19 mouse cellular contexts compared by ENCODE assay signal in the genomic region with DNA sequence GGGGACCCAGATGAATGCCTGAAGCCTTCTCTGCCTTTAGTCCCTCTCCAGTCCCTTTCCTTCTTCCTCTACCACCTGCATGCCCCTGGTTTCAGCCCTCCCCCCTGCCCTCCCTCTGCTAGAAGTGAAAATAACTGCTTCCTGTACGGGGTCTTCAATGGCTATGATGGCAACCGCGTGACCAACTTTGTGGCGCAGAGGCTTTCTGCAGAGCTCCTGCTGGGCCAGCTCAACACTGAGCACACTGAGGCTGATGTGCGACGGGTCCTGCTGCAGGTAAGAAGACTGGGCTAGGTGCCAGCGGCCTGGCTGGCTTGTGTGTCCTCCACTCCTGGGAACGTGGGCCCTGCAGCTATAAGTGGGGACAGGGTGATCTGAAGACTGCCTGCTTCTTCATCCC. TPM values are rescaled to one million over a fixed set of nuclear protein-coding genes. Genes with fewer than 3 reads are reported as not detected.
DNase-seq lines count a peak whose midpoint lies in the region; ATAC-seq and TF ChIP-seq lines count a peak whose summit lies in the region.
"Had no signal": no experiment of that assay in that cellular context is flagged by ENCODE, and none has a peak within 500 bp of the region (broad histone marks: within the 10 kb centered on the region; RNA-seq: fewer than 3 reads in every experiment).

No protein-coding gene starts in this region.

- H3K4me3 ChIP-seq in heart, adult 2 months, result no peak overlapping the region
- no peak overlapping the region for H3K4me3 ChIP-seq in lung, postnatal 0 days (ENCODE audit: low read depth, low read length)
- peak overlapping the region; percentile 51 for H3K4me3 ChIP-seq in thymus, adult 2 months (ENCODE audit: control insufficient read depth, insufficient read depth, low read length)
- H3K4me3 ChIP-seq: forebrain, embryonic 10.5 days; hindbrain, embryonic 15.5 days; intestine, embryonic 15.5 days; limb, embryonic 15.5 days; liver, embryonic 15.5 days; megakaryocyte, embryonic 14.5 days had no signal

- TF ChIP-seq CTCF in heart, adult 2 months (IDR thresholded peaks at IDR 0.05), result no peak
- no peak for TF ChIP-seq CTCF in lung, postnatal 0 days (IDR thresholded peaks at IDR 0.05)
- no peak for TF ChIP-seq CTCF in thymus, adult 2 months (IDR thresholded peaks at IDR 0.05; ENCODE audit: borderline replicate concordance, control insufficient read depth, extremely low read depth, insufficient read depth, low read length, poor library complexity)

- ATAC-seq in lung, postnatal 0 days, result peak; percentile 28; the same call in 1 of the 2 replicates
- ATAC-seq in granulocyte monocyte progenitor cell, adult 5-6 weeks (replicated peaks; ENCODE audit: poor library complexity, severe bottlenecking), result no peak
- ATAC-seq: intestine, embryonic 15.5 days; midbrain, embryonic 16.5 days had no signal

- DNase-seq in heart, adult 2 months, result no peak
- DNase-seq in heart, adult 9 months (ENCODE audit: low spot score in 2 of 2), result no peak
- DNase-seq in lung, postnatal 0 days (ENCODE audit: low spot score), result peak; percentile 35
- DNase-seq in lung, postnatal 14 days, result no peak
- DNase-seq in thymus, adult 2 months, result peak; percentile 52
- no peak for DNase-seq in embryo, embryonic 9.5 days (ENCODE audit: extremely low spot score)
- DNase-seq: adrenal gland, adult 8-10 months; cerebellum, postnatal 10 days; heart, adult 18-20 months; lung, postnatal 10 days; right cerebral cortex, adult 18-20 months had no signal

- intact Hi-C loops in heart, adult 2 months (cut with DNase I), result no loop called here

- 73% methylated on average over 8 of the region's 8 CpGs for WGBS in heart, adult 2 months
- 59% methylated on average over 8 of the region's 8 CpGs for WGBS in lung, postnatal 0 days
- WGBS in thymus, adult 2 months, result 16% methylated on average over 8 of the region's 8 CpGs

- H3K4me1 ChIP-seq in heart, adult 2 months (ENCODE audit: control insufficient read depth, insufficient read depth, low read length), result peaks cover 8% of the 10 kb centered on the region
- H3K4me1 ChIP-seq in lung, postnatal 0 days (ENCODE audit: insufficient read depth, low read depth, low read length), result no peaks in the 10 kb centered on the region
- H3K4me1 ChIP-seq in thymus, adult 2 months (replicated peaks; ENCODE audit: control insufficient read depth, insufficient read depth, low read length), result peaks cover 43% of the 10 kb centered on the region
- H3K4me1 ChIP-seq: hindbrain, embryonic 15.5 days; limb, embryonic 15.5 days had no signal

- peak overlapping the region; percentile 5; the same call in 1 of the 2 replicates for H3K27ac ChIP-seq in heart, adult 2 months
- H3K27ac ChIP-seq in lung, postnatal 0 days (ENCODE audit: low read length), result peak overlapping the region; percentile 20; the same call in 1 of the 2 replicates
- H3K27ac ChIP-seq in thymus, adult 2 months (ENCODE audit: control insufficient read depth, insufficient read depth, low read length), result peak overlapping the region; percentile 79
- H3K27ac ChIP-seq: forebrain, embryonic 10.5 days; hindbrain, embryonic 15.5 days; intestine, embryonic 15.5 days; limb, embryonic 15.5 days; liver, embryonic 15.5 days had no signal

- no peaks in the 10 kb centered on the region for H3K9me3 ChIP-seq in lung, postnatal 0 days (ENCODE audit: low read length)
- H3K9me3 ChIP-seq: forebrain, embryonic 10.5 days; hindbrain, embryonic 15.5 days; intestine, embryonic 15.5 days; limb, embryonic 15.5 days; liver, embryonic 15.5 days; megakaryocyte, embryonic 14.5 days had no signal

- no peak overlapping the region for H3K4me2 ChIP-seq in lung, postnatal 0 days (replicated peaks; ENCODE audit: low read depth, low read length)
- H3K4me2 ChIP-seq: hindbrain, embryonic 15.5 days; intestine, embryonic 15.5 days; limb, embryonic 15.5 days; liver, embryonic 15.5 days had no signal

- H3K27me3 ChIP-seq in heart, adult 2 months (ENCODE audit: control insufficient read depth, insufficient read depth, low read length), result no peaks in the 10 kb centered on the region
- H3K27me3 ChIP-seq in lung, postnatal 0 days (replicated peaks; ENCODE audit: insufficient read depth, low read length), result no peaks in the 10 kb centered on the region
- no peaks in the 10 kb centered on the region for H3K27me3 ChIP-seq in thymus, adult 2 months (ENCODE audit: control insufficient read depth, insufficient read depth, low read length)
- H3K27me3 ChIP-seq: hindbrain, embryonic 15.5 days; intestine, embryonic 15.5 days; limb, embryonic 15.5 days; liver, embryonic 15.5 days; megakaryocyte, embryonic 14.5 days had no signal

- no peak for TF ChIP-seq EP300 in heart, adult 2 months (IDR thresholded peaks at IDR 0.05; ENCODE audit: insufficient read depth, low read depth, low read length)
- no peak for TF ChIP-seq EP300 in lung, postnatal 0 days (IDR thresholded peaks at IDR 0.05)

- TF ChIP-seq POLR2A in heart, adult 2 months (IDR thresholded peaks at IDR 0.05; ENCODE audit: insufficient read depth, low read depth, low read length), result no peak
- no peak for TF ChIP-seq POLR2A in thymus, adult 2 months (IDR thresholded peaks at IDR 0.05; ENCODE audit: control insufficient read depth, extremely low read depth, insufficient read depth, low read length, poor library complexity)

- H3K36me3 ChIP-seq in heart, adult 2 months (ENCODE audit: control insufficient read depth, insufficient read depth, low read length), result no peaks in the 10 kb centered on the region
- no peaks in the 10 kb centered on the region for H3K36me3 ChIP-seq in lung, postnatal 0 days (ENCODE audit: insufficient read depth, low read length)
- H3K36me3 ChIP-seq in thymus, adult 2 months (ENCODE audit: control insufficient read depth, insufficient read depth, low read length), result peaks cover 13% of the 10 kb centered on the region; the same call in 1 of the 2 replicates

- no peak overlapping the region for H3K9ac ChIP-seq in heart, adult 2 months (ENCODE audit: low read depth, low read length)
- H3K9ac ChIP-seq in lung, postnatal 0 days (replicated peaks; ENCODE audit: low read depth), result no peak overlapping the region
- H3K9ac ChIP-seq: hindbrain, embryonic 15.5 days; intestine, embryonic 15.5 days; limb, embryonic 15.5 days; liver, embryonic 15.5 days had no signal

- H3K79me2 ChIP-seq in heart, adult 2 months (replicated peaks; ENCODE audit: control insufficient read depth, insufficient read depth, low read length), result no peaks in the 10 kb centered on the region

RNA-seq across cellular contexts. Expression of a gene that starts 15.6 kb away (rescaled TPM):
- total RNA-seq in heart, adult 2 months (2021), result 10 to 100 TPM; 17.8 to 24.5 TPM
- polyA plus RNA-seq in heart, adult 2 months (2012; rRNA removed), result 24.1 and 29.3 TPM in 2 replicates
- 18.1 and 19.1 TPM in 2 replicates for polyA plus RNA-seq in lung, postnatal 0 days (2015; fragmentation: Nextera tagmentation; extraction: Ambion mirVana)
- polyA plus RNA-seq in thymus, adult 2 months (2012; rRNA removed), result 53.8 and 61.0 TPM in 2 replicates
- 15.0 and 22.3 TPM in 2 replicates for total RNA-seq in granulocyte monocyte progenitor cell, adult 5-6 weeks (2014; fragmentation: Nextera tagmentation)
- 13.0 and 21.3 TPM in 2 replicates for total RNA-seq in granulocyte monocyte progenitor cell, adult 5-6 weeks (2017)

RNA-seq across cellular contexts. Expression of a gene that starts 25.0 kb away (rescaled TPM):
- total RNA-seq in heart, adult 2 months (2021), result 1 to 10 TPM; 2.3 to 3.5 TPM
- 4.9 and 5.5 TPM in 2 replicates for polyA plus RNA-seq in heart, adult 2 months (2012; rRNA removed)
- polyA plus RNA-seq in lung, postnatal 0 days (2015; fragmentation: Nextera tagmentation; extraction: Ambion mirVana), result 3.0 and 3.9 TPM in 2 replicates
- polyA plus RNA-seq in thymus, adult 2 months (2012; rRNA removed), result 16.2 and 20.3 TPM in 2 replicates
- total RNA-seq in granulocyte monocyte progenitor cell, adult 5-6 weeks (2014; fragmentation: Nextera tagmentation), result not detected in 2 replicates
- total RNA-seq in granulocyte monocyte progenitor cell, adult 5-6 weeks (2017), result not detected in 2 replicates

RNA-seq across cellular contexts. Expression of a gene that starts 56.9 kb away (rescaled TPM):
- 100 to 1,000 TPM; 137 to 150 TPM for total RNA-seq in heart, adult 2 months (2021)
- 201 and 230 TPM in 2 replicates for polyA plus RNA-seq in heart, adult 2 months (2012; rRNA removed)
- polyA plus RNA-seq in lung, postnatal 0 days (2015; fragmentation: Nextera tagmentation; extraction: Ambion mirVana), result 554 and 577 TPM in 2 replicates
- polyA plus RNA-seq in thymus, adult 2 months (2012; rRNA removed), result 627 and 715 TPM in 2 replicates
- total RNA-seq in granulocyte monocyte progenitor cell, adult 5-6 weeks (2014; fragmentation: Nextera tagmentation), result 2,307 and 2,508 TPM in 2 replicates
- total RNA-seq in granulocyte monocyte progenitor cell, adult 5-6 weeks (2017), result 3,100 and 3,113 TPM in 2 replicates

RNA-seq across cellular contexts. Expression of a gene that starts 57.4 kb away (rescaled TPM):
- 10 to 100 TPM; 69.6 to 95.0 TPM for total RNA-seq in heart, adult 2 months (2021)
- polyA plus RNA-seq in heart, adult 2 months (2012; rRNA removed), result 247 and 250 TPM in 2 replicates
- 34.4 and 35.3 TPM in 2 replicates for polyA plus RNA-seq in lung, postnatal 0 days (2015; fragmentation: Nextera tagmentation; extraction: Ambion mirVana)
- 91.8 and 121 TPM in 2 replicates for polyA plus RNA-seq in thymus, adult 2 months (2012; rRNA removed)
- total RNA-seq in granulocyte monocyte progenitor cell, adult 5-6 weeks (2014; fragmentation: Nextera tagmentation), result 1.5 and 1.6 TPM in 2 replicates
- 1.6 and 4.0 TPM in 2 replicates for total RNA-seq in granulocyte monocyte progenitor cell, adult 5-6 weeks (2017)

Comparison
In these comparisons a context has a peak if more than half of its experiments do, and no peak if none do; other contexts are left out.
1. DNase-seq: peak in lung, postnatal 0 days (single experiment) and thymus, adult 2 months (single experiment); none in heart, adult 2 months (0 of 2), heart, adult 9 months (0 of 2), lung, postnatal 14 days (single experiment) and embryo, embryonic 9.5 days (single experiment).
2. H3K27ac ChIP-seq: peak in every context shown above with its lines; median percentile 79 in thymus, adult 2 months; 20 in lung, postnatal 0 days; 5 in heart, adult 2 months.